Mouse (Mus musculus) kidney, postnatal 36 days (tissue): Measurements from ENCODE around the gene Chrna1.

ENCODE experiments used
- DNase-seq, 2 experiments: peaks; one replicate each; pipeline ENCODE4 v3.0.0; 2021 to 2022; ENCODE audit warnings: mixed read lengths in 2 of 2

Gene Chrna1

GRCm38 (mm10) chr2:73514178-73514577, 66.0 kb downstream of the Chrna1 start:
- no peak for DNase-seq
